In genomic region chr11:116807526-116807925, GRCm38 (mm10) we compare ENCODE assay signal across 10 mouse cellular contexts. TPM values are rescaled to one million over a fixed set of nuclear protein-coding genes. Genes with fewer than 3 reads are reported as not detected.
DNase-seq lines count a peak whose midpoint lies in the region; ATAC-seq and TF ChIP-seq lines count a peak whose summit lies in the region.
"Had no signal": no experiment of that assay in that cellular context is flagged by ENCODE, and none has a peak within 500 bp of the region (broad histone marks: within the 10 kb centered on the region; RNA-seq: fewer than 3 reads in every experiment).

No protein-coding gene starts in this region.

- intact Hi-C loops in gastrocnemius, adult 2 months (cut with DNase I): no loop called here

- H3K4me2 ChIP-seq in kidney, postnatal 0 days (ENCODE audit: low read length): no peak overlapping the region
- H3K4me2 ChIP-seq in limb, embryonic 14.5 days (replicated peaks; ENCODE audit: low read depth, low read length, severe bottlenecking): no peak overlapping the region
- H3K4me2 ChIP-seq in liver, postnatal 0 days (ENCODE audit: low read depth, low read length): no peak overlapping the region
- H3K4me2 ChIP-seq: hindbrain, embryonic 15.5 days had no signal

- H3K9ac ChIP-seq in kidney, postnatal 0 days (ENCODE audit: low read depth, low read length): no peak overlapping the region
- H3K9ac ChIP-seq in limb, embryonic 14.5 days (ENCODE audit: low read depth, low read length, severe bottlenecking): no peak overlapping the region
- no peak overlapping the region for H3K9ac ChIP-seq in liver, postnatal 0 days (replicated peaks)
- H3K9ac ChIP-seq: hindbrain, embryonic 15.5 days had no signal

- DNase-seq in gastrocnemius, adult 2 months: no peak
- DNase-seq in gastrocnemius, adult 8-10 months (ENCODE audit: low spot score in 2 of 2): no peak
- DNase-seq in kidney, postnatal 0 days (ENCODE audit: low spot score): no peak
- DNase-seq in kidney, postnatal 4 days: no peak
- DNase-seq in embryonic facial prominence, embryonic 10.5 days (ENCODE audit: low spot score): no peak
- DNase-seq in limb, embryonic 14.5 days (ENCODE audit: low spot score): no peak
- no peak for DNase-seq in liver, postnatal 0 days
- DNase-seq in adrenal gland, postnatal 25 days: no peak

- no peaks in the 10 kb centered on the region for H3K9me3 ChIP-seq in kidney, postnatal 0 days (replicated peaks; ENCODE audit: low read length)
- no peaks in the 10 kb centered on the region for H3K9me3 ChIP-seq in embryonic facial prominence, embryonic 10.5 days
- H3K9me3 ChIP-seq in limb, embryonic 14.5 days (ENCODE audit: control insufficient read depth, low read length): no peaks in the 10 kb centered on the region
- H3K9me3 ChIP-seq in liver, postnatal 0 days (ENCODE audit: low read length): no peaks in the 10 kb centered on the region
- H3K9me3 ChIP-seq: hindbrain, embryonic 15.5 days had no signal

- H3K4me1 ChIP-seq in kidney, postnatal 0 days (replicated peaks; ENCODE audit: insufficient read depth, low read length): peaks cover 9% of the 10 kb centered on the region
- peaks cover 42% of the 10 kb centered on the region for H3K4me1 ChIP-seq in embryonic facial prominence, embryonic 10.5 days
- peaks cover 13% of the 10 kb centered on the region for H3K4me1 ChIP-seq in limb, embryonic 14.5 days (ENCODE audit: control insufficient read depth, insufficient read depth, low read length)
- H3K4me1 ChIP-seq in liver, postnatal 0 days (ENCODE audit: insufficient read depth): peaks cover 4% of the 10 kb centered on the region; the same call in 1 of the 2 replicates

- H3K36me3 ChIP-seq in kidney, postnatal 0 days (ENCODE audit: insufficient read depth, low read length): 0 out of 2 replicates have a peak, but pooled peaks cover 2% of the 10 kb centered on the region
- no peaks in the 10 kb centered on the region for H3K36me3 ChIP-seq in embryonic facial prominence, embryonic 10.5 days (replicated peaks)
- no peaks in the 10 kb centered on the region for H3K36me3 ChIP-seq in limb, embryonic 14.5 days (ENCODE audit: control insufficient read depth, insufficient read depth, low read length)
- no peaks in the 10 kb centered on the region for H3K36me3 ChIP-seq in liver, postnatal 0 days (replicated peaks; ENCODE audit: insufficient read depth, low read length)
- H3K36me3 ChIP-seq: hindbrain, embryonic 15.5 days had no signal

- no peak for TF ChIP-seq CTCF in gastrocnemius, adult 2 months (IDR thresholded peaks at IDR 0.05)
- TF ChIP-seq CTCF in kidney, postnatal 0 days (IDR thresholded peaks at IDR 0.05; ENCODE audit: low read depth): no peak
- no peak for TF ChIP-seq CTCF in liver, postnatal 0 days (IDR thresholded peaks at IDR 0.05; ENCODE audit: low read depth)

- no peak for ATAC-seq in kidney, postnatal 0 days (replicated peaks; ENCODE audit: low FRiP score, low read depth)
- no peak for ATAC-seq in limb, embryonic 14.5 days (ENCODE audit: low FRiP score, low read depth)
- ATAC-seq in liver, postnatal 0 days: no peak

- TF ChIP-seq EP300 in liver, postnatal 0 days (IDR thresholded peaks at IDR 0.05; ENCODE audit: low read depth): no peak

- no peak overlapping the region for H3K4me3 ChIP-seq in gastrocnemius, adult 2 months
- no peak overlapping the region for H3K4me3 ChIP-seq in kidney, postnatal 0 days (replicated peaks; ENCODE audit: low read depth, low read length)
- no peak overlapping the region for H3K4me3 ChIP-seq in embryonic facial prominence, embryonic 10.5 days
- no peak overlapping the region for H3K4me3 ChIP-seq in limb, embryonic 14.5 days (replicated peaks; ENCODE audit: low read length)
- no peak overlapping the region for H3K4me3 ChIP-seq in liver, postnatal 0 days (ENCODE audit: low read depth, low read length)
- H3K4me3 ChIP-seq: hindbrain, embryonic 15.5 days had no signal

- H3K27me3 ChIP-seq in kidney, postnatal 0 days (ENCODE audit: insufficient read depth, low read length): no peaks in the 10 kb centered on the region
- H3K27me3 ChIP-seq in embryonic facial prominence, embryonic 10.5 days (replicated peaks; ENCODE audit: low read depth, poor library complexity, severe bottlenecking): peaks cover 18% of the 10 kb centered on the region; the same call in 1 of the 2 replicates
- no peaks in the 10 kb centered on the region for H3K27me3 ChIP-seq in limb, embryonic 14.5 days (ENCODE audit: control insufficient read depth, insufficient read depth, low read length)
- H3K27me3 ChIP-seq in liver, postnatal 0 days (ENCODE audit: insufficient read depth, low read length): no peaks in the 10 kb centered on the region
- H3K27me3 ChIP-seq: hindbrain, embryonic 15.5 days had no signal

- no peak for TF ChIP-seq POLR2A in limb, embryonic 14.5 days (IDR thresholded peaks at IDR 0.05; ENCODE audit: borderline replicate concordance, extremely low read depth, insufficient read depth, insufficient read length)

- WGBS in kidney, postnatal 0 days: 55% methylated on average over 3 of the region's 3 CpGs
- WGBS in embryonic facial prominence, embryonic 10.5 days: 78% methylated on average over 3 of the region's 3 CpGs
- WGBS in limb, embryonic 14.5 days: 81% methylated on average over 3 of the region's 3 CpGs
- WGBS in liver, postnatal 0 days (ENCODE audit: insufficient replicate concordance): 54% methylated on average over 3 of the region's 3 CpGs

- H3K27ac ChIP-seq in gastrocnemius, adult 2 months: peak overlapping the region; percentile 80
- peak overlapping the region; percentile 43; the same call in 1 of the 2 replicates for H3K27ac ChIP-seq in kidney, postnatal 0 days
- H3K27ac ChIP-seq in embryonic facial prominence, embryonic 10.5 days (replicated peaks): 0 out of 2 replicates have a peak overlapping the region, but pooled peaks have one; percentile 10
- H3K27ac ChIP-seq in limb, embryonic 14.5 days (replicated peaks; ENCODE audit: low read depth, low read length): 0 out of 2 replicates have a peak overlapping the region, but pooled peaks have one; percentile 50
- no peak overlapping the region for H3K27ac ChIP-seq in liver, postnatal 0 days (ENCODE audit: low read depth)
- H3K27ac ChIP-seq: hindbrain, embryonic 15.5 days had no signal

RNA-seq across cellular contexts. Expression of gene Mxra7, which starts 20.3 kb away (rescaled TPM):
- total RNA-seq in gastrocnemius, adult 2 months (2021): 10 to 100 TPM in 1 of 2 experiments, 1 to 10 TPM in 1; 6.7 to 12.7 TPM
- 1 to 10 TPM; 5.4 to 9.4 (median 8.1) TPM for total RNA-seq in gastrocnemius, adult 8-10 months (2022)
- polyA plus RNA-seq in kidney, postnatal 0 days (2015; fragmentation: Nextera tagmentation; extraction: Ambion mirVana): 17.6 and 18.3 TPM in 2 replicates
- polyA plus RNA-seq in embryonic facial prominence, embryonic 10.5 days (2016; fragmentation: Nextera tagmentation; extraction: Ambion mirVana): 18.1 and 23.2 TPM in 2 replicates
- 20.8 and 21.9 TPM in 2 replicates for polyA plus RNA-seq in limb, embryonic 14.5 days (2012; rRNA removed)
- polyA plus RNA-seq in limb, embryonic 14.5 days (2014; fragmentation: Nextera tagmentation; extraction: Ambion mirVana): 11.0 and 13.9 TPM in 2 replicates
- polyA plus RNA-seq in liver, postnatal 0 days (2015; fragmentation: Nextera tagmentation; extraction: Ambion mirVana): 1.4 and 4.0 TPM in 2 replicates
- total RNA-seq in adrenal gland, postnatal 25 days (2021): 26.0 and 44.7 TPM in 2 replicates

RNA-seq across cellular contexts. Expression of gene St6galnac1, which starts 32.2 kb away (rescaled TPM):
- total RNA-seq in gastrocnemius, adult 2 months (2021): not detected
- not detected for total RNA-seq in gastrocnemius, adult 8-10 months (2022)
- not detected in 2 replicates for polyA plus RNA-seq in kidney, postnatal 0 days (2015; fragmentation: Nextera tagmentation; extraction: Ambion mirVana)
- not detected in 2 replicates for polyA plus RNA-seq in embryonic facial prominence, embryonic 10.5 days (2016; fragmentation: Nextera tagmentation; extraction: Ambion mirVana)
- not detected in 2 replicates for polyA plus RNA-seq in limb, embryonic 14.5 days (2012; rRNA removed)
- not detected in 2 replicates for polyA plus RNA-seq in limb, embryonic 14.5 days (2014; fragmentation: Nextera tagmentation; extraction: Ambion mirVana)
- polyA plus RNA-seq in liver, postnatal 0 days (2015; fragmentation: Nextera tagmentation; extraction: Ambion mirVana): not detected in 2 replicates
- not detected in 2 replicates for total RNA-seq in adrenal gland, postnatal 25 days (2021)
- total RNA-seq: left cerebral cortex, adult 18-20 months had no signal
- polyA plus RNA-seq: hindbrain, embryonic 15.5 days had no signal

RNA-seq across cellular contexts. Expression of gene Mettl23, which starts 35.6 kb away (rescaled TPM):
- total RNA-seq in gastrocnemius, adult 2 months (2021): 10 to 100 TPM; 35.4 to 42.9 TPM
- 10 to 100 TPM; 44.9 to 48.8 (median 45.4) TPM for total RNA-seq in gastrocnemius, adult 8-10 months (2022)
- polyA plus RNA-seq in kidney, postnatal 0 days (2015; fragmentation: Nextera tagmentation; extraction: Ambion mirVana): 60.2 and 71.5 TPM in 2 replicates
- 56.9 and 58.1 TPM in 2 replicates for polyA plus RNA-seq in embryonic facial prominence, embryonic 10.5 days (2016; fragmentation: Nextera tagmentation; extraction: Ambion mirVana)
- polyA plus RNA-seq in limb, embryonic 14.5 days (2012; rRNA removed): 51.0 and 54.9 TPM in 2 replicates
- polyA plus RNA-seq in limb, embryonic 14.5 days (2014; fragmentation: Nextera tagmentation; extraction: Ambion mirVana): 77.9 and 84.1 TPM in 2 replicates
- 32.6 and 33.0 TPM in 2 replicates for polyA plus RNA-seq in liver, postnatal 0 days (2015; fragmentation: Nextera tagmentation; extraction: Ambion mirVana)
- 21.7 and 29.6 TPM in 2 replicates for total RNA-seq in adrenal gland, postnatal 25 days (2021)

RNA-seq across cellular contexts. Expression of gene Jmjd6, which starts 35.7 kb away (rescaled TPM):
- 10 to 100 TPM; 21.7 to 30.4 TPM for total RNA-seq in gastrocnemius, adult 2 months (2021)
- total RNA-seq in gastrocnemius, adult 8-10 months (2022): 10 to 100 TPM; 17.7 to 27.2 (median 21.4) TPM
- 52.8 and 54.1 TPM in 2 replicates for polyA plus RNA-seq in kidney, postnatal 0 days (2015; fragmentation: Nextera tagmentation; extraction: Ambion mirVana)
- 88.3 and 97.5 TPM in 2 replicates for polyA plus RNA-seq in embryonic facial prominence, embryonic 10.5 days (2016; fragmentation: Nextera tagmentation; extraction: Ambion mirVana)
- 51.2 and 57.0 TPM in 2 replicates for polyA plus RNA-seq in limb, embryonic 14.5 days (2012; rRNA removed)
- 68.0 and 77.8 TPM in 2 replicates for polyA plus RNA-seq in limb, embryonic 14.5 days (2014; fragmentation: Nextera tagmentation; extraction: Ambion mirVana)
- polyA plus RNA-seq in liver, postnatal 0 days (2015; fragmentation: Nextera tagmentation; extraction: Ambion mirVana): 18.5 and 19.0 TPM in 2 replicates
- 28.4 and 38.5 TPM in 2 replicates for total RNA-seq in adrenal gland, postnatal 25 days (2021)

RNA-seq across cellular contexts. Expression of gene Mfsd11, which starts 44.7 kb away (rescaled TPM):
- 10 to 100 TPM; 21.5 to 23.9 TPM for total RNA-seq in gastrocnemius, adult 2 months (2021)
- 10 to 100 TPM; 21.7 to 23.9 (median 22.7) TPM for total RNA-seq in gastrocnemius, adult 8-10 months (2022)
- 48.4 and 53.6 TPM in 2 replicates for polyA plus RNA-seq in kidney, postnatal 0 days (2015; fragmentation: Nextera tagmentation; extraction: Ambion mirVana)
- 23.8 and 26.8 TPM in 2 replicates for polyA plus RNA-seq in embryonic facial prominence, embryonic 10.5 days (2016; fragmentation: Nextera tagmentation; extraction: Ambion mirVana)
- polyA plus RNA-seq in limb, embryonic 14.5 days (2012; rRNA removed): 35.0 and 41.5 TPM in 2 replicates
- 46.0 and 47.2 TPM in 2 replicates for polyA plus RNA-seq in limb, embryonic 14.5 days (2014; fragmentation: Nextera tagmentation; extraction: Ambion mirVana)
- 16.5 and 18.0 TPM in 2 replicates for polyA plus RNA-seq in liver, postnatal 0 days (2015; fragmentation: Nextera tagmentation; extraction: Ambion mirVana)
- 39.6 and 41.7 TPM in 2 replicates for total RNA-seq in adrenal gland, postnatal 25 days (2021)
